Mouse (Mus musculus): ENCODE measurements around the gene Rest.

The Rest gene

GRCm38 (mm10) chr5:77309051-77309906 lies 44.0 kb downstream of the Rest start:
- DNase-seq (ENCODE audit: low read depth, low spot score) = peak; percentile 61

- peak; percentile 98 for DNase-seq (ENCODE audit: low read depth, low spot score)
Measured at GRCm38 (mm10) chr5:77309924-77310772, 44.9 kb downstream of the Rest start, which contains the start of the genes Noa1 and Polr2b. Gene Noa1, minus strand, starts transcription at chr5:77310084. Gene Polr2b, plus strand, starts transcription at chr5:77310147.

- peak; percentile 63 for DNase-seq (ENCODE audit: low read depth, low spot score)
Measured at GRCm38 (mm10) chr5:77314206-77314605, 48.9 kb downstream of the Rest start.

GRCm38 (mm10) chr5:77314986-77315385 lies 49.7 kb downstream of the Rest start:
- no peak for DNase-seq (ENCODE audit: low read depth, low spot score)

- DNase-seq (ENCODE audit: low read depth, low spot score) = no peak
Measured at GRCm38 (mm10) chr5:77324936-77325335, 59.6 kb downstream of the Rest start.

GRCm38 (mm10) chr5:77330154-77330553 lies 64.9 kb downstream of the Rest start:
- DNase-seq (ENCODE audit: low read depth, low spot score) = peak; percentile 51

Data from ZHBTc4 (cell line).